Mouse (Mus musculus): Measurements from ENCODE around the gene Lmf1.

Gene Lmf1

DNA sequence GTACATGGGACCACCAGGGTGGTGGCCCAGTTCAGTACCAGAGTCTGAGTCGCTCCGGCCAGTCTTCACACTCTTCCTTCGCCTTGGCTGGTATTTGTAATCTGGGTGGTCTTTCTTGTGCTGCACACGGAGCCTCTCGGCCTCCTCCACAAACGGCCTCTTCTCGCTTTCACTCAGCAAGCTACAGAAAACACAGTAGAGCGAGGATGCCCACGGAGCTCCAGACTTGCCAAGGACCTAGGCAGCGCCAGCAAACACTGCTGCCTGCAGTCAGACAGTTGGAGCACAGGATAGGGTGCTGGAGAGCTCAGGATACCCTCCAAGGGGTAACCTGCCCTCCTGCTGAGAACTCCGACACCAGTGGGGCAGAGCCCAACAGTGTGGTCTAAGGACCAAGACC, 10.0 kb upstream of the Lmf1 start:
- peak; percentile 28 to 38 for DNase-seq

DNA sequence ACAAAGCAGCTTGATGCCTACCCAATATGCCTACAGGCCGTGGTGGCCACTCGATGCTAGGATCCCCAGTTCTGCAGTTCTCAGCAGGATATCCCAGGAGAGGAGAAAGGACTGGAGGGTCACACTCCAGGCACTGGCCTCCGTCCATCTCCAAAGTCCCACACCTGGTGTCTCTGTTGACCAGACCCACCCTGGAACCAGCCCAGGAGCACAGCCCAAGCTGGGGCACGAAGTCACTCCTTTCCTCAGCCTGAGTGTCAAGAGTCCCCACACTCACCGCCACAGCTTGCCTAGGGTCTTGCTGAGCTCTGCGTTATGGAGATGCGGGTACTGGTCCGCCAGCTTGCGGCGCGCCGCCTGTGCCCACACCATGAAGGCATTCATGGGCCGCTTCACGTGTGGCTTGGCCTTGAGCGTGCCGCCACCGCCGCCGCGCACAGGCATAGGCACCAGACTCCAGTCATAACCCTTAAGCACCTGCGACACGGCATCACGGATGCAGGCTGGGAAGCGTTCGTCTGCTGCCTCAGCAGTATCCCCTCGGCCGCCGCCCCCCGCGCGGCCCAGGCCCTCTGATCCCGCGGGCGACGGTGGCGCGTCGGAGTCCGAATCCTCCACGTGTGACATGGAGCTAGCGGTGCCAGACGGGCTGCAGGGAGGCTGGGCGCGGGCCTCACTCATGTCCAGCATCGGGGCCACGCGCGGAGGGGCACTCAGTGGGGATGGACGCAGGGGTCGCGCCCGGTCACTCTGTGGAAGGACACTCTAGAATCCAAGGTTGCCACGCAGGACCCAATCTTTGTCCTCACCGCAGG, 8.8 kb upstream of the Lmf1 start:
- DNase-seq, result peak; percentile 45 to 53

DNA sequence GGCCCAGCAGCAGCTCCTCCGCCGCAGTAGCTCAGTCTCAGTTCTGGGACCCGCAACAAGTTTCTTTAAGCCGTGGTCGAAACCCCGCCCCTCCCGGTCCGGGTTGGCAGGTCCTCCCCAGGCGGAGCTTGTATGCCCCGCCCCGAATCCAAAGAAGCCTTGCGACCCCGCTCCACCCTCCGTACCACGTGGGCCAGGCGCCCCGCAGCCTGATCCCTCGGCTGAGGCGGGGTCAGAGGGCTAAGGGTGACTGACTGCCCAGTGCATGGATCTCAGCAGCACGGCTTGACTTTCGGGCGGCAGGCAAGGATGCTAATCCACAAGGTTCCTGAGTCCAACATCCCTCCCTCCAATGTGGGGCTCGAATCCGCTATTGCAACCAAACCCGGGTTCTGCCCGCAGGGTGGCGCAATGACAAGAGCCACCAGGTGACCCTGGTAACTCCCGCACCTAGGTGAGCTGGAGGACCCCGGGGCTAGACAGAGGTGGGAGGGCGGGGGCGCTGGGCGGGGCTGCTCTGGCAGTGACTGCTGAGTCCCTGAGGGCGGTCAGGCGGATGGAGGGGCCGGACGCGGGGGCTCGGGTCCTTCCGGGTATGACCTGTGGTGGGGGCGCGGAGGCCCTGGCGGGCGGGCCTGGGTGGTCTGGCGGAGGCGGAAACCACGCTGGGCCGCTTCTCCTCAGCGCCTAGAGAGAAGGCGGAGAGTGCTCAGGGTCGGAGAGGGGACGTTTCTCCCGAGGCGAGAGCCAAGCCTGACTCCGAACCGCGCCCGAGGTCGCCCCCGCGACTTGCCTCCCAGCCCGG, 8.0 kb upstream of the Lmf1 start, which contains the start of gene Sox8:
Gene Sox8 (minus strand): TSS at position 39 of the 805 bp plus-strand sequence.
- peak; percentile 83 to 89 for DNase-seq

DNA sequence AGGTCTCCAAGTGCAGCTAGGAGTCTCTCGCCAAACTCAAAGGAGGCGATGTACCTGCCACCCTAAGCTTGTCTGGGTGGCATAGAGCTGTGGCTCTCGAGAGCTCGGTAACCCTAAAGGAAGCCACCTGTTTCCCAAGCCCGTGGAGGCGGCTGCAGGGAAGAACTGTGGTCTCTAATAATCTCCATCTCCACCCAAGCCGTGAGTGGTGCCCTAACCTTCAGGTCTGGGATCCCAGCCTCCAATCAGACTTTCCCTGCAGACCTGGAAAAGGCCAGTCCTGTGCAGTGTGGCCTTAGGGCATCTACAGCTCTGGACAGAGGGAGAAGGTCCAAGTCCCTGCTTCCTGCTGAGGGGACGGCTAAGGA, 7.4 kb upstream of the Lmf1 start:
- no peak for DNase-seq

DNA sequence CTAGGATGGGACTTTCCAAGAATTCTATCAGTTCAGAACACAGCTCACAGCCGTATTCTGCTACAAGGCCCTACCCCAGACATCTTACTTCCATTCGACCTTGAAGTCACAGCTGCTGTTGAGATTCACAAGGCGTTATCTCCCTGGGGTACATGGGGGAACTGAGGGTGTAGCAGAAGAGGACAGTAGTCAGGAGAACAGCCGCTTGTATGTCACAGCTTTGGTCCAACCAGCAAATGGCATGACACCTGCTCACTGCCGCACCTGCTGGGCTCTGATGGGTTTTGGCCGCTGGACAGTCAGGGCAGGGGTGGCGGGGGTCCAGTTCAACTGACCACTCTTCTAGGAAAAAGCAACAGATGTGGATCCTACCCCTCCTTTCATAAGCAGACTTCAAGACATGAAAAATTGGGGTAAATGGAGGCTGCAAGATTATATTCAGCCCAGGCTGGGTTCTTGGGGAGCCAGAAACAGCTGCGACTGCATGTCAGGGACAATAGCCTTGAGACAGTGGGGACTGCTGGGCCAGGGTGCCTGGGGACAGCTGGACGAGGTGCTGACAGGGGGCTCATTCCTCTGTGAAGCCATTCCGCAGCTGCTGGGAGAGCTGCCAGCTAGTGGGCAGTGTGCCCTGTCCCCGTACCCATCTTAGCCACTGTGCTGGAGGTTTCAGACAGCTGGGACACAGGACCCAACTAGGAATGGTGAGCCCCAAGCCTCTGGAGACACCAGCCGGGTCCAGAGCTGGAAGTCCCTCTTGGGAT, 3.5 kb upstream of the Lmf1 start:
- DNase-seq, result peak; percentile 61 to 76

DNA sequence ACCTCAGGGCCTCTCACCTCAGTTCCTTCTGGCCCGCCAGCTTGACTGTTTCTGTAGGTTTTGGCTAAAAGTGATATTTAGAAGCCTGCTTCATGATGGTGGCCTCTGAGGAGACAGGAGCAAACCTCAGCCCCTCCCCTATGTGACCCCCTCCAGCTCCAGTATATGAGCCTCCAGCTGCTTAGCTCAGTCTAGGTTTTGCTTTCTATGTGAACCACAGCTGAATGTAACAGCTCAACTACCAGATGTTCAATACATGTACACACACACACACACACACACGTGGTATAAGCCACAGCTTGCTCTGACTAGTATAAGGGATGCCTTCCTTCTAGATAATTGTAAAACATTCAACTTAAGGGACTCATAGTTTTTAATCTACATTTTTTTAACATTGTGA, 2.9 kb upstream of the Lmf1 start:
- DNase-seq, result no peak

DNA sequence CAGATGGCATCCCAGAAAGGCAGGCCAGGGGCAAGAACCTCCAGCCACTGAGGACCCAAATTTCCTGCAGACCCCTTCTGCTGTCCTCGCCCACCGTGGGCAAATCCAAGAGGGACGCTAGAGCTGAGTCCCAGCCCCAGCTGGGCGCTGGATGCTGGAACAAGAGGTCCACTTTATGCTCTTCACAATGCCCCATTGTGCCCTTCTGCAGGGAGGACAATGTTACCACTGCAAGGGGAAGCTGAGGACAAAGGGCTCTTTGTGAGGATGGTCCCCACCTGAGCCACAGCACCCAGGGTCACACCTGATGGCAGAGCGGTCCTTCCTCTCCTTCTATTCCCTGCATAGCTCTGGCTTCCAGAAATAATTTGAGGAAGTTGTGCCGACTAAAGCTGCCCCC, 1.6 kb upstream of the Lmf1 start:
- no peak for DNase-seq

DNA sequence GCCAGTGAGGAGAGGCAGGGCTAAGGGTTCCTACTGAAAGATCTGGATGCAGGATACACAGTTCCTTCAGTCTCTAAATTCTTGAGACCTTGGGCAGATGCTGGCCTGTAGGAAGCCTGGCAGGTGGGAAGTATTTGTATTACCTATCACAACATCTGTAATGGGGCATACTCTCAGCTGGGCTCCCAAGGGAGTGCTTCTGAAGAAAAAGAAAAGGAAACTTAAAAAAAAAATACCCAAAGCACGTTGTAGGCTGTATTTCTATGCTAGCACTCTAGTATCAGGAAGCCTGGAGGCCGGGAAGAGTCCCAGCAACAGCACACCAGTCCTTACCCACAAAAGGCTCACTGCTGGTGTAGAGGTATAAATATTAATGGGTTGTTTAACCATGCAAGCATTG, 1.2 kb upstream of the Lmf1 start:
- DNase-seq, result no peak

DNA sequence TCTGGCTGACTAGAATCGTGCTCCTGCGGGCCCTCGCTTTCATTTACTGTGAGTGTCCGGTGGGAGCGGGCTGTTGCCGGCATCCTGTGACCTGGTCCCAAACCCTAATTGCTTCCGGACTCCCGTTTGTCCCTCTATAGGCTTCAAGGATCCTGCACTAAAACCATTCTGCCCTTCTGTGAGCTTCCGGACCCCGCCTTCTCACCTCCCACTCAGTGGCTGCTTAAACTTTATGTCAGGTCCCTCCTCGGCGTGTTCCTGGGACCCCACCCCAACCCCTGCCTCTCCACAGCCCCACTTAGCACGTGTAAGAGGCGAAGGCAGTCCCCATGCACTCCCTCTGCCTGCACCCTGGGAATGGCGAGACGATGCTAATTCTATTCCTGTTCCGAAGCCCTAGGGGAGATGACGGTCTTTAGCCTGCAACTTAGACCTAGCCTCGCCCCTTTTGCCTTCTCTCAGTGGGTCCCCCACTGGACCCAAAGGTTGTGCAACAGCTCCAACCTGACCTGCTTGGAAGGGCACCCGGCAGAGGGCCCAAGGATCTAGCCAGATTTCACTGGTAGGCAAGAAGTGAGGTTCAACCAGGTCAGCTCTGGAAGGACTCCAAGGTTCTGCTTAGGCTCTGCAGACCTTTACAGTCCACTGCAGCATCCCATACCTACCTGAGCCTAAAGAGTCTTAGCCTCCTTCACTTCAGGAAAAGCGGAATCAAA, 605 bp downstream of the Lmf1 start:
- peak in 1 of 2 experiments; percentile 52 for DNase-seq

DNA sequence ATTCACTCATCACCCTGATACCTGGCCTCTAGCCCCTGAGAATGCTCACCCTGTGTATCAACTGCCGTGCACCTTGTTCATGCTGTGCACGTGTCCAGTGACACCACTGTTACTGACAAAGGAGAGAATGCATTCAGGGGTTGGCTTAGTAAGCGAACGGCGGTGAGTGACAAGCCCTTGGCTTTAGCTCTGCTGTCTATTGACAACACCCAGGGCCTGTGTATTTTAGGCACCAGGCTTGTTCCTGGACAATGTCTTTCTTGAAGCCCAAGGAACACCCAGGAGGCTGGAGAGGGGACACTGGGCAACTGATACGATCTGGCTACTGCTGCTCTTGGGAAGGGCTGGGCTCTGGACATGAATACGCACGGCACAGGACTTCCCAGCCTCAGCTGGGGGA, 3.2 kb downstream of the Lmf1 start:
- DNase-seq, result no peak

DNA sequence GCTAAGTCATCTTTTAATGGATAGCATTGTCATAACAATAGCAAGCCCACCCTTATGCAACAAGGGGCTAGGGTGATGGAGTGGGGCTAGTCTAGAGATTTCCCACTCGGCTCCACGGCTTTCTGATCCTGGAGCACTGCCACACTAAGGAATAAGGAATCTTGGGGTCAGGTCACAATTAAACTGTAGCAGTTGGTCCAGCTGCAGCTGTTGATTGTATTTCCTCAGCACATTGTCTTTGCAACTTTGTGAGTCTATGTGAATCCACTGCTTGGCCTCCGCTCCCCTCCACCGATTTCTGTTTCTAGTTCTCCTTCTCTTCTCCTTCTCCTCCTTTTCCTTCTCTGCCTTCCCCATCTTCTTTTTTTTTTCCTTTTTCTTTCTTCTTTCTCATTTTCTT, 4.2 kb downstream of the Lmf1 start:
- DNase-seq, result no peak

DNA sequence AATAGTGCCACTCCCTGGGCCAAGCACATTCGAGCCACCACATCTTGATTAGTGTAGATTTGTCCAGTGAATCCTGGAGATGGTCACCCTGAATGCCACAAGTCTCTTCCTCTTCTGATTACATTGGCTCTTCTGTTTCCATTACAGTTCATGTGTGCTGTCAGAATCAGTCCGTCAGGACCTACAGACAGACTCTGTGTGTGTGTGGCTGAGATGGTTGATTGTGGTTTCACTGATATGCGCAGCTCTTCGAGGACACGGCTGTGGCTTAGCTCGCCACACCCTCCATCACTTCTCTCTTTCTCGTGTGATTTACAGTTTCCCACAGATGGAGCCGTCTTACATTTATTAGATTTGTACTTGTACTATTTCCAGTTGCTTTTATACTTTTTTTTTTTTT, 5.0 kb downstream of the Lmf1 start:
- DNase-seq, result no peak

DNA sequence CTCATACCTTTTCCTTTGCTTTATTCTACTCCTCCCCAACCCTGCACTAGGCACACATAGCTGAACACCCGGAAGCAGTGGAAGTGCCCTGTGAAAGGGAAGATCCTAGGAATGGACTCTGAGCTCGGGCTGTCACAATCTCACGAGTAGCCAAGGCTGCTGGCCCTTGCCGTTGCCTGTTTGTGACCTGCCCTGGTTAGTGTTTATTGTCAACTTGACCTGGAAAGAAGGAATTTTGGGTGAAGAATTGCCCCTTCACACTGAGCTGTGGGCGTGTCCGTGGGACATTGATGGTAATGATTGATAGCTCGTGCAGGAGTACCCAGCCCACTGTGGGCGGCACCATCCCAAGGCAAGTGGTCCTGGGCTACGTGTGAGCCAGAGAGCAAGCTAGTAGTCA, 5.8 kb downstream of the Lmf1 start:
- DNase-seq, result no peak

DNA sequence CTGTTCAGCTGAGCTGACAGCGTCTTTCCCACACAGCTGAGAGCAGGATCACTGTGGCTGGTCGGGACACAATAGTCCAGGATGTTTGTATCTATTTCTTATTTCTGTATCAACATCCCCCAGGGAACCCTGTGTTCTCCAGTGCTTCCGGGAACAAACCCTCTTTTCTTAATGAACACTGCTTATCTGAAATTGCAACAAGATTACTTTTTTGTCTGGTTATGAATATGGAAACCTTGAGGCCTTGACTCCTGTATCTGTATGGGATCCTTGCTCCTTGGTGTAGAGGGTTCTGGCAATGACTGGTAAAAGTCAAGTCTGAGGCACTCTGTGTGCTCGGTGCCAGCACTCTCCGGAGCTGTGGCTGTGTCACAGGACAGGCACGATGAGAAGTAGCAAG, 11.2 kb downstream of the Lmf1 start:
- no peak for DNase-seq

DNA sequence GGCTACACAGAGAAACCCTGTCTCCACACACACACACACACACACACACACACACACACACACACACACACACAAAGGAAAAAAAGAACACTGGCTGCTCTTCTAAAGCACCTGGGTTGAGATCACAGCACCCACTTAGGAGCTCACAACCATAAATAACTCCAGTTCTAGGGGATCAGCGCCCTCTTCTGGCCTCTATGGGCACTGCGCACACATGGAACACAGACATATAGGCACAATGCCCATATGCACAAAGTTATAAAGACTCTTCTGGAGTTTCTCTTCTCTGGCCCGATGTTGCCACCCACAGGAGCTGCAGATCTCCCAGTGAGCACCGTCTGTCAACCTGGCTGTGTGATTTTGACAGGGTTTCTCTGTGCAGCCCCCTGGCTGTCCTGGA, 12.1 kb downstream of the Lmf1 start:
- no peak for DNase-seq

DNA sequence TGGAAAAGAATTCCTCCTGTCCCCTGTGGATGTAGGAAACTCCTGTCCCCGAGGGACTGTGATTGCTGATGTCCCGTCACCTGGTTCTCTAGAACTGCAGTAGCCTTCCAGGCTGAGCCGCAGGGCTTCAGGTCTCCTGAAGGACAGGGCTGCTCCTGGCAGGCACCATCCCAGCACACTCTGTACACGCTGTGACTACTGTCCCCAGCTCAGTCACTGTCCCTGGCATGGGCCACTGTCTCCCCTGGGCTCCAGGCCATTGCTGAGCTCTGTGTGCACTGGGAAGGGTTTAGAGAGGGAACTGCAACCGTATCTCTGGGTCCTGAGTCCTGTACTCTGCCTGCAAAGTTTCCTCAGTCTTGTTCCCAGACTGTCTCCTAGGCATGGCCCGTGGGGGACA, 13.5 kb downstream of the Lmf1 start:
- DNase-seq, result peak in 1 of 2 experiments; percentile 39

DNA sequence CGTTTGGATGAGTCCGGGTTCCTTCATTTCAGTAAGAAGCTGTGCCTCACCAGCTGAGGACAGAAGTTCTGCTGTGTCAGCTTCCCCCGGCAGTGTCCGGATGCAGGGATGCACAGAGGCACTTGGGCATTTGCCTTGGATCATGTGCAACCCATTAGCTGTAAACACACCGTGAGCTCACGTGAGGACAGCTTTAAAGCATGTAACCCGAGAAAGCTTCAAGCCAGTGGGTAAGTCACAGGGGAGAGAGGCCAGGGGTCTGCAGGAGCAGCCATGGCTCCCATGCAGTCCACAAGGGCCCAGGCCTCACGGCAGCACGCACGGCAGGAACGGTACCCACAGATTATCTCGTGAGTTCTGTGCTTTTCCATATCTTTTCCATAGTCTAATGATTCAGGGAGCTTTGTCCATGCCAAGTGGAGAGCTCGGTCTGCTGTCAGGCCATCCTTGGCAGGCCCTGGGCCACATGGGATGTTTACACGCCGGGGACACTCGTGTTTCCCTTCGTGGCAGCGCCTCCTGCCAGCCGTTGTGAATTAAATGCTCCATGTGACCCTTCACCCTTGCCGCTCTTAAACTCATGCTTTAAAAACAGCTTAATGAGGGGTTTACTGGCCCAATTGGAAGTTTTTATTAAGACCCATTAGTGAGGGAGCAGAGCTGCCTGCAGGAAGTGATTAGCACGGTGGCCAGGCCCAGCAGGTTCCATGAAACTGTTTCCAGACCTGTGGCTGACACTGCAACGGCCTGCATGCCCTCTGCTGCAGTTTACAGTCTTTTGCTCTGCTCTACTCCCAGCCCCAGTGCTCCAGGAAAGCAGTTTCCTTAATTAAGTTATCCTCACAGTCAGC, 14.8 kb downstream of the Lmf1 start:
- peak; percentile 38 to 52 for DNase-seq

DNA sequence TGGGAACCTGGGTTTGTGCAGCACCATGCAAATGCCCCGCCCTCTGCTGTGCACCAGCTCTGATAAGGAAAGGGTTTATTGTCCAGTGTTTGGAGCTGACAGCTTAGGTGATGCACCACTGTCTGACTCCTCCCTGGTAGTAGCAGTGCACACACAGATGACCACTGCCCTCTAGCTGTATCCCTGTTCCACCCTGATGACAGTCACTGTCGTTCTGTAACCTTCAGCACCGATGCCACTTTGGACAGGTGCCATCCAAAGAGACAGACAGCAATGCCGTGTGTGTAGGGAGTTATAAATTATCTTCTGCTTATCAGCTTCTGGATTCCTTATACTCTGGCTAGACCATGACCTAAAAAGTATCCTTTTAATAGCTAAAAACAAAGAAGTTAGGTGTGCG, 16.6 kb downstream of the Lmf1 start:
- DNase-seq, result peak; percentile 45 to 47

DNA sequence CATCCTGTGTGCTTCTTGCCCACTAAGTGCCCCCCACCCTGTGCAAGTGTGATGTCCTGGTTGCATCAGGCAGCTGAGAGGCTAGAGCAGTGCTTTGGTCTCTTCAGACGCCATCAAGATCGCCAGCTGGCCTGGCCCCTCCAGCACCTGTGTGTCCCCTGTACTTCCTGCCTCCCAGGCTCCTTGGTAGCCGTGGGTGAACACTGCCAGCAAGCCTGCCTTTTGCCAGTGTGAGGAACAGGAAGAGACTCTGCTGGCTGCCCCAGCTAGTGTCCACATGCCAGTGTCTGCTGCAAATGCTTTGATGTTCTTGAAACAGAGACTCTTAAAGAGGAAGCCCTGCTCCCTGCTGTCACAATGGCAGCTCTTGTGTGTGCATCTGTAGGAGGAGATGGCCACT, 18.7 kb downstream of the Lmf1 start:
- DNase-seq, result peak; percentile 57 to 60

DNA sequence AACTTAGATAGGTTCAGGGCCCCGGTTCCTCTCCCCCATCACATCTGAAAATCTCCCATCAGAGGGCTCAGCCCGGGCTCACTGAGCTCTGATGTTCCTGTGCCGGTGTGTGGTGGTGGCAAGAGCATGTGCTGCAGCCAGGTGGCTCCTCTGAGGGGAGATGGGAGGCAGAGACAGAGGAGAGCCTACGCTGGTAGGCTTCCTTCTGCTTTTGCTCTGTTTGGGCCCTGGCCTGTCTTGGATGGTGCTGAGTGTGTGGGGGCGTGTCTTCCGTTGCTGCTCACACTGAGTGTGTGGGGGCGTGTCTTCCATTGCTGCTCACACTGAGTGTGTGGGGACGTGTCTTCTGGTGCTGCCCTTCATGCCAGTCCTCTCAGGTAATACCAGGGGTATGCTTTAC, 23.5 kb downstream of the Lmf1 start:
- DNase-seq, result no peak

DNA sequence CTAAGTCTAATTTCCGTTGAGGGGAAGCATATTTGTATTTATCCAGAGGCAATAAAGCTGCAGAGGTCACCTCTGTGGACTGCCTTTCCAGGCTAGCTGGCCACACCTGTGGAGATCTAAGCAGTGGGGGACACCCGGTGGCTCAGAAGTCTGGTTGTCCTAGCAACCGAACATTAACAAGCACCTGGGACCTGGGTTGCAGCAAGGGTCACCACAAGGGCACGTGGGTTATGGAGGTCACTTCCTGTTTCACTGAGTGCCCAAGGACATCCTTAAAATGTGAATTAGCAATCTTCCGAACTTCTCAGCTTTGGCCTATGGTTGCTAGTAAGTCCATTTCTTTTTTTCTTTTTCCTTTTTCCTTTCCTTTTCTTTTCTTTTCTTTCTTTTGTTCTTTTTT, 25.3 kb downstream of the Lmf1 start:
- no peak for DNase-seq

All from cerebellum, postnatal 10 days (tissue).